Mouse (Mus musculus) testis, adult 2 months (tissue): ENCODE results near the gene Wap. TPM values are rescaled to one million over a fixed set of nuclear protein-coding genes. Genes with fewer than 3 reads are reported as not detected.
A peak's percentile ranks its signal among the peaks of the same experiment; 100 is the strongest.

Source experiments
- H3K27ac ChIP-seq: fragments of 200-500 bp; 2 replicates; pipeline ENCODE4 v1.5.1; 2012; ENCODE audit warnings: low read depth, low read length; ENCODE audit not compliant: control insufficient read depth, insufficient read depth
- H3K27me3 ChIP-seq: fragments of 200-500 bp; 2 replicates; pipeline ENCODE4 v1.6.1; 2012; ENCODE audit warnings: mild to moderate bottlenecking, low read length, moderate library complexity; ENCODE audit not compliant: control insufficient read depth, insufficient read depth
- H3K36me3 ChIP-seq: fragments of 200-500 bp; 2 replicates; pipeline ENCODE4 v1.6.1; 2012; ENCODE audit warnings: mild to moderate bottlenecking, low read length; ENCODE audit not compliant: control insufficient read depth, insufficient read depth
- H3K4me1 ChIP-seq: fragments of 200-500 bp; 2 replicates; pipeline ENCODE4 v1.6.1; 2012; ENCODE audit warnings: low read length; ENCODE audit not compliant: control insufficient read depth, insufficient read depth
- H3K4me3 ChIP-seq: fragments of 200-500 bp; 2 replicates; pipeline ENCODE4 v1.5.1; 2012; ENCODE audit warnings: low read depth, mild to moderate bottlenecking, low read length, moderate library complexity, mixed read lengths; ENCODE audit not compliant: control insufficient read depth
- CTCF ChIP-seq: fragments of 200-500 bp; IDR thresholded peaks from 2 replicates; pipeline ENCODE4 v1.5.1; 2012; ENCODE audit warnings: low read depth, mild to moderate bottlenecking, inconsistent platforms, low read length, moderate library complexity; ENCODE audit not compliant: control insufficient read depth, insufficient read depth, insufficient replicate concordance
- POLR2A ChIP-seq: fragments of 200-500 bp; IDR thresholded peaks from 2 replicates; pipeline ENCODE4 v1.6.1; 2012; ENCODE audit warnings: low read depth, mild to moderate bottlenecking, inconsistent platforms, low read length, moderate library complexity; ENCODE audit not compliant: control insufficient read depth
- polyA plus RNA-seq: library from polyadenylated mRNA; depleted of rRNA; stranded (reverse); fragments of >200 nt; gene quantifications from 2 replicates; pipeline ENCODE4 v1.2.3, GENCODE M21; 2012

The Wap gene
- polyA plus RNA-seq, 1 experiment, result not detected

DNA sequence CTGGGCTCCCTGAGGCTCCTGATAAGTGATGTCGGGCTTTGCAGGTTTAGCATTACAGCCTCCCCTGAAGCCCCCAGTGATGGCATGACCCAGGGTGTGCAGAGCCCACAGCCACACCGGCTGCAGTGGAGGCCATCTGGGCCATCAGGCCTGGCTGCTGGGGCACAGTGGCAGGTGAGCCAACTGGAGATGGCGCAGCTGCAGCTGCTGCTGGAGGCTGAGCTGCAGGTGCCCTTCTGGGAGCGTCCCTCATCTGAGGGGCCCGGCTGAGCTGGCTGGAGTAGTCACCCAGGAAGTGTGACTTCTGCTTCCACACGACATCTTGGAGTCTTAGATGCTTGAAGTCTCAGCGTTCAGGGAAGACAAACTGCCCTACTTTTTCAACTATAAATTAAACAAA, 12.1 kb upstream of the Wap start:
- no peaks in the 10 kb centered on the region for H3K36me3 ChIP-seq
- no peak overlapping the region for H3K4me3 ChIP-seq
- H3K4me1 ChIP-seq, result peaks cover 5% of the 10 kb centered on the region; the same call in 1 of the 2 replicates
- TF ChIP-seq CTCF, result no peak
- TF ChIP-seq POLR2A, result no peak
- H3K27ac ChIP-seq, result no peak overlapping the region
- no peaks in the 10 kb centered on the region for H3K27me3 ChIP-seq

DNA sequence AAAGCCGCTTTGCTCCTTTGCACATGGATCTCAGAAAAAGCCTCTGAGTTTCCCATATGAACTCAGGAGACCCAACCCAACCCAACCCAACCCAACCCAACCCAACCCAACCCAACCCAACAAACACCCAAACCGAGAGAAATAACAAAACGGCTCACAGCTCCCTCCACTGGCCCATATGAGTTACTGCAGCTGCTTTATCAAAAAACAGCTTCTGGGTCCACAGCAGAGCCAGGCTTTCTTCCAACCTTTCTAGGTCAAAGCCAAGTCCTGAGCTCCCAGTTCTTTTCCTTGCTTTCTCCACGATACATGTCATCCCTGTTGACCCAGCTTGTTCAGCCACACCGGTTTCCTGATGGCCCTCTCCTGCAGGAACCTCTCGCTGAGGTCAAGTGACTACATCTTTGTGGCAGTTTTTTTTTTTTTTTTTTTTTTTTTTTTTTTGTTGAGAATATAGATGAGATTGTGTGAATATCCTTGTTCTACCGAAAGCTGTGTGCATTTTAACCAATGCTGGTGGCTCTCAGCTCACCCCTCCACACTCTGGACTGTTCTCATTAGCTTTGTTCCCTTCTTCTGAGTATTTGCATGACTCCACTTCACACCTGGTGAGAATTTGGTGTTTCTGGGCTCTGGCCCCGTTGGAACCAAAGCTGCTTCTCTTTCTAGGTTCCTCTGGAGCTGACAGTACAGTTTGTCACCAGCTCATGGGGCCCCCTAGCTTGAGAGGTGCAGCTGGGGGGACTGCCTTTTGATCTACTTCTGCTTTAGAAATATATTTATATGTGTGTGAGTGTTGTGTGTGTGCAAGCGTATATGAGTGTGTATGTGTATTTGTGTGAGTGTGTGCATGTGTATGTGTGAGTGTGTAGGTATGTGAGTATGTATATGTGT, 9.6 kb upstream of the Wap start:
- TF ChIP-seq POLR2A (no peak), CTCF (no peak)
- Histone ChIP-seq H3K4me3 (no peak overlapping the region), H3K36me3 (no peaks in the 10 kb centered on the region), H3K4me1 (peaks cover 5% of the 10 kb centered on the region; the same call in 1 of the 2 replicates), H3K27ac (no peak overlapping the region), H3K27me3 (no peaks in the 10 kb centered on the region)

DNA sequence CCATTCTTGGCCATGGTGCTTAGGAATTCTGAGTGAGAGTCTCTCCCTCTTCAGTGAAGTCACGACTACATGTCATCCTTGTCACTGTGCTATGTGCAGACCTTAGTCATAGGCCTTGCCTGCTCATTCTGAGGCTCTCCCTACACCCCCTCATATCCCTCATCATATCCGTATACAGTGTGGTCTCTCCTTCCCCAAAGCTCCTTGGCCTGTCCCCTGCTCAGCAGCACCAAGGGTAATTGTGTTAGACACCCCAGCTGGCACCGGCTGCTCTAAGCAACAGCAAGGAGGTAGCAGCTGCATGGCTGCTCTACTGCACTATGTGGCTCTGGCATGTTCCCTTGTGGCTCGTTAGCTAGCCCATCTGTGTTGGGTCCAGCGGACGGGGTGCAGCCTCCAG, 6.1 kb upstream of the Wap start:
- TF ChIP-seq CTCF, result no peak
- no peak for TF ChIP-seq POLR2A
- peak overlapping the region; percentile 44 for H3K4me3 ChIP-seq

DNA sequence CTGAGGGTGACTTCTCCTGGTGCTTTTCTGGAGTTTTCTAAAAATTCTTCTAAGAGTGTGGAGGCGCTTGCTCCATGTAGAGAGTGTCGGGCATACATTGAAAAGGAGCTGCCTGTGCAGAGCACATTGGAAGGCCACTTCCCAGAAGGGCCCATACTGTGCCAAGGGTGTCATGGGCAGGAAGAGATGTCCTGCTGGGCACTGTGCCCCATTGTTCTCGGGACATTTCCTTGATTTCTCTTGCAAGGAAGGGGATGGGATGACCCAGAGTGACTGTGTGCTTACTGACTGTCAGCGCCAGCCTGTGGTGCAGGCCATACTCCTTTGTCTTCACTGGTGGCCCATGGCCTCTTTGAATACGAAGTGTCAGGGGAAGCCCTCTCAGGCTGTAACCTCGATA, 635 bp upstream of the Wap start:
- H3K27me3 ChIP-seq, result no peaks in the 10 kb centered on the region
- TF ChIP-seq POLR2A (no peak), CTCF (no peak)
- no peak overlapping the region for H3K27ac ChIP-seq
- no peak overlapping the region for H3K4me3 ChIP-seq
- H3K4me1 ChIP-seq, result no peaks in the 10 kb centered on the region
- H3K36me3 ChIP-seq, result no peaks in the 10 kb centered on the region

More for the DNA sequence above, 6.1 kb upstream of the Wap start:
- H3K4me1 ChIP-seq, result peaks cover 5% of the 10 kb centered on the region; the same call in 1 of the 2 replicates
- H3K27me3 ChIP-seq, result no peaks in the 10 kb centered on the region
- H3K27ac ChIP-seq, result no peak overlapping the region
- H3K36me3 ChIP-seq, result no peaks in the 10 kb centered on the region

DNA sequence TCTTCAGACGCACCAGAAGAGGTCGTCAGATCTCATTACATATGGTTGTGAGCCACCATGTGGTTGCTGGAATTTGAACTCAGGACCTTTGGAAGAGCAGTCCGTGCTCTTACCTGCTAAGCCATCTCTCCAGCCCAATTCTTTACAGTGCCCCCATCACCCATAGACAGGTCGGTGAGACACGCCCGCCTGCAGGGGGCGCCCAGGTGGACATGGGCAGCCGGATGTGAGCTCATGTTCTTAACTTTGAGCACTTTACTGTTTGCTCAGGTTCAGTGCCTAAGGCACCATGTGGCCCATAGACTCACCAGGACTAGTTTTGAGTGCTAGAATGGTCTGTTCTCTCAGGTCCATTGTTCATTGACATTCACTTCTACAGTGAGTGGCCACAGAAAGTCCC, 2.3 kb downstream of the Wap start:
- no peaks in the 10 kb centered on the region for H3K36me3 ChIP-seq
- H3K27ac ChIP-seq, result no peak overlapping the region
- H3K4me3 ChIP-seq, result no peak overlapping the region
- no peaks in the 10 kb centered on the region for H3K4me1 ChIP-seq
- no peaks in the 10 kb centered on the region for H3K27me3 ChIP-seq
- no peak for TF ChIP-seq POLR2A
- TF ChIP-seq CTCF, result no peak

DNA sequence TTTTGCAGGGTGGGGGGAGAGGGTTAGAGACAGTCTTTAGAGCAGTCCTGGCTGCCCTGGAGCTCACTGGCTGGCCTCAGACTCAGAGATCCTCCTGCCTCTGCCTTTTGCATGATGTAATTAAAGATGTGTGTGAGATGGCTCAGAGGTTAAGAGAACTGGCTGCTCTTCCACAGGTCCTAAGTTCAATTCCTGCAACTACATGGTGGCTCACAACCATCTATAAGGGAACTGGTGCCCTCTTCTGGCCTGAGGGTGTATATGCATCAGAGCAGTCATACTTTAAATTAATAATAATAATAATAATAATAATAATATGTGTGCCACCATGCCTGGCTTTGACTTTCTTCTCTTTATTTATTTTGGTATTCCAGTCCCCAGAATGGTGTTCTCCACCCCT, 8.8 kb downstream of the Wap start:
- Histone ChIP-seq H3K4me1 (peaks cover 5% of the 10 kb centered on the region), H3K27me3 (no peaks in the 10 kb centered on the region), H3K4me3 (no peak overlapping the region), H3K27ac (no peak overlapping the region), H3K36me3 (no peaks in the 10 kb centered on the region)
- no peak for TF ChIP-seq CTCF
- no peak for TF ChIP-seq POLR2A

DNA sequence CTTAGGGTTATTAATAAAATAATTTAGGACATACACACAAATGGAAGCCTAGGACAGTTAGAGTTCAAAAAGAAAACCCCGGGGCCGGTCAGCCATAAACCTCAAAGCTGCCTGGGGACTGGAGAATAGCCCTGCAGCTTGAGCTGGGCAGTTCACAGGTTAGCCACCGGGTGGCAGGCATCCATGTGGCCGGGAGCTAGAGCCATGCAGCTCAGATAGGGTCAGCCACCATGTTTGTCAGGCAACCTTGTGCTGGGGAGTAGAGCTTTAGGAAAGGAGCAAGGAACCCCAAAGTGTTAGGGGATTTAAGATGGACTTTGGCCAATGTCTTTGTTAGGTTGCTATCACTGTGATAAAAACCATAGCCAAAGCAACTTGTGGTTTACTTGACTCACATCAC, 9.9 kb downstream of the Wap start:
- peaks cover 1% of the 10 kb centered on the region; the same call in 1 of the 2 replicates for H3K36me3 ChIP-seq
- H3K4me1 ChIP-seq, result peaks cover 7% of the 10 kb centered on the region
- no peaks in the 10 kb centered on the region for H3K27me3 ChIP-seq
- TF ChIP-seq POLR2A (no peak), CTCF (peak; percentile 72; the same call in 1 of the 2 replicates)
- H3K27ac ChIP-seq, result no peak overlapping the region
- no peak overlapping the region for H3K4me3 ChIP-seq
